Mouse (Mus musculus) spleen, postnatal 10 days (tissue): ENCODE measurements around the gene Vezt.

Source experiments
- DNase-seq, 2 experiments: peaks; one replicate each; pipeline ENCODE4 v3.0.0; 2021 to 2022; ENCODE audit warnings: low spot score in 2 of 2

Gene Vezt

DNA sequence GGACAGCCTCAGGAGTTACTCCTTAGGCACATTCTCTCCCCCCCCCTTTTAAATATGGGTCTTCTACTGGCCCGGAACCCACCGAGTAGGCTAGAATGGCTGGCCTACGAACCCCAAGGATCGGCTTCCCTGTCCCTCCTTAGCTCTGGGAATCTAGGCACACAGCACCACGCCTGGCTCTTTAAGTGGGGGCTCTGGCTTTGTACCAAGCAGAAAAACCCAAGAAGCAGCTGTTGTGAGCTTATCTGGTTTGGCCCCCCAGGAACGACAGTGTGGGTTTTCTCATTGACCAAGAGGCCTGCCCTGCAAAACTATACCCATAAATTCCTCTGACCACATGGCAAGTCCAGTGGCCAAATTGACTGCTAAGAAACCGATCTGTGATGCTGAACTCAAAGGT lies 82.1 kb downstream of the Vezt start:
- no peak for DNase-seq

DNA sequence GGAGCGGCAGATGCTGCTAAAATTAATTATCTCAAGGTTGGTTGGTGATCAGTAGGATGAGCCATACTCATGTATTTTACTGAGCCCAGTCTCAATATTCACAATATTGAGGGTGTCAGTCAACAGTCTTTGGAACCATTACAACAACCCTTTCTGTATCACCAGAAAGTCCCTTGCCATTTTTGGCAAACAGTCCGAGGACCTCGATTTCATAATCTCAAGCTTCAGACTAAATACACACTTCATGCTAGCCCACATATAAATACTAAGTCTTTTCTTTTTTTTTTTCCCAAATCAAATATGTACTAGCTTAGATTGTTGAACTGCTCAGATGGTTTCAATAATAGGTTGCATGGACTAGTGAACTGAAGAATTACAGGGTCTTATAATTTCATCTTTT lies 84.6 kb downstream of the Vezt start:
- no peak for DNase-seq

DNA sequence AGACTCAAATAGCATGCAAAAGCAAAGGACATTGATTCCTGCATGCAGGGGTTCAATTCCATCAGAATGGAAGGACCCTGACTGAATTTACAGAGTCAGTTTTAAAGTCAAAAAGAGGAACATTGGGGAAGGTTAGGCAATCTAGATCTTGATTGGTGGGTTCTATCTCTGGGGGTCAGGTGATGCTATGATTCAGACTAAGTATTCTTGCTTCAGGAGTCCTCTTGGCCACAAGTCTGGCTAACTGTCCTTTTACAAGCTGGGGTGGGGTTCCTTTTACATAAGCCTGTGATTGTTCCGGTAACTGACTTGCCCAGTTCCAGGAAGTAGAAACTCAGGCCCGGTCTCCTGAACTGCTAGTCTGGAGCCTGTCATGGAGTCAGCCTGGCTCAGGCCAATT lies 85.7 kb downstream of the Vezt start:
- no peak for DNase-seq

DNA sequence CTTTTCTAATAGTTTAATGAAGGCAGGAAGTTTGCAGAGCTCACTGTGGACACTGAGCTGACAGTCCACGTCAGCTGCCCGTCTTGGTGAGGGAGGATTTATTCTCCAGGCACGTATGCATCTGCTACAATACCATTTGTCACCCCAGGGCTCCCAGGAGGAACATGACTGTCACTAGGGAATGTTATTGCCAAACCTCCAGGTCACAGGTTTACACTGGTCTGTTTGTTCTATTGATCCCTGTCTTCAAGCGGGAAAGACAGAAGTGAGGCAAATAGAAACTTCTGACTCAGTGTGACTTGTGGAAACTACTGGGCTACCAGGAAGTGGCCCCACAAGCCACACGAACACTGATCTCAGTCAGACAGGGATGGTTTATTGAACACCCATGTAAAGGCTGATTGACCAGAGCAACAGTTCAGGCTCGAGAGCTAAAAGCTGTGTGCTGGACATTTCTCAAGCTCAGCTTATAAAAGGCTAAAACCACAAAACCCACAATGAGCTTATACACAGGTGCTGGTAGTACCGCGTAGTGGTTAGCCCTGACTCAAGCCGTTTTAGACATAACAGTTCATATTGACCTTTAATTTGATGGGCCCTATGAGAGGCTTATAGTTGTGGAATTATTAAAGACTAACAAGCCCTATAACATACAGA lies 89.6 kb downstream of the Vezt start:
- no peak for DNase-seq

DNA sequence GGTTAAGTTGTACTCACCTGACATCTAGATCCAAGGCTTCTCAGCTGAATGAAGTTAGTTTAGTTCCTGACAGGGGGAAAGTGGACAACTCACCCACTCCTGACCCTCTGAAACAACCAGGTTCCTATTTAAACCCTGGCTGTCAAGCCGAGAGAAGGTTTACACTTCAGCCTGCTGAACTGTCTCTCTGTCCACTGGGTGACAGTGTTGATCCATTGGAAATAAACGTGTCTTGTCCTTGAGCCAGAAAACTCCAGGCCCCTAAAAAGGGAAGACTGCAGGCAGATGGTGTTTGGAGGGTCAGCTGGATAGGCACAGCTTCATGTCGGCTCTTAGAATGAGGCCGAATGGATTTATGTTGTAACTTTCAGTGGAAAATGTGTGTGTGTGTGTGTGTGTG lies 90.3 kb downstream of the Vezt start:
- no peak for DNase-seq

DNA sequence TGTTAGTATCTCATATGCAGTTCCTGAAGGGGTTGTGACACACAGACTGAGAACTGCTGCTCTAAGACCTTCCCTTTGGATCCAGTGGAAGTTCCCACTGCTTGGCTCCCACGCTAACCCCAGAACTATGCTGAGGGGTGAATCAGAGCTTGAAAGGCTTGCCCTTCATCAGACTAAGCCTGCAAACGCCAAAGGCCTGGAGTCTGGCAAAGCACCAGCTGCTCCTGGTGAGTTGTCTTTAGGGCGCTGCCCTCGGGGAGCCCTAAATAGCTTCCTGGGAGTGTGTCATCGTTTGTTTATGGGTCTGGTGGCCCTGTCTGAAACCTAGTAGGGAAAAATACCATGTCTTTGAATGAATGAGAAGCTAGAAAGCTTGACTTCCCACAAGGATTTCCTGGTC lies 91.4 kb downstream of the Vezt start:
- no peak for DNase-seq

DNA sequence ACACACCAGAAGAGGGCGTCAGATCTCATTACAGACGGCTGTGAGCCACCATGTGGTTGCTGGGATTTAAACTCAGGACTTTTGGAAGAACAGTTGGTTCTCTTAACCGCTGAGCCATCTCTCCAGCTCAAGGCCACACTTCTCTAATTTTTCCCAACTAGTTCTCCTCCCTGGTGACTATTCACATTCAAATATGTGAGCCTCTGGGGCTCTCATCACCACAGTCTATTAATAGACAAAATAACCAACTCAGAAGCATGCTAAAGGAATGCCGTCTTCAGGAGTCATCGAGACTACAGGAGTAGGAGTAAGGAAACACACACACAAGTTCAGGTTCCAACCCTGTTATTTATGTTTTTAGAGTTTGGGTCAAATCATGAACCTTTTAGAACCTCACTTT lies 95.3 kb downstream of the Vezt start:
- DNase-seq: no peak

DNA sequence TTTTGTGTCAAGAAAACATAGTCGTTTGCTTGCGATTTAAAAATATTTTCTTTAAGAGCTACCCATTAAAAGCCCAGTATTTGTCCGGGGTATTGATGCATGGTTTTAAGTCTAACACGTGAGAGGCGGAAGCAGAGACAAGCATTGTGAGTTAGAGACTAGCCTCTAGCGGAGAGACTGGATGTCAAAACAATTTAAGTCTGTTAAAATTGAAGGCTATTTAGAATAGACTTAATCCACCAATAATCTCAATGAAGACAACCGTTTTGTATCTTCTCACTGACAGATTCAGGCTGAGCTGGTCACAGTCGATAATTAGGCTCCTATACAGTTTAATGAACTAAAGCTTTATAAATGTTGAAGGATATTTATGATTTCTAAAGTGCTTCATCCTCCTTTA lies 95.9 kb downstream of the Vezt start:
- DNase-seq: no peak

DNA sequence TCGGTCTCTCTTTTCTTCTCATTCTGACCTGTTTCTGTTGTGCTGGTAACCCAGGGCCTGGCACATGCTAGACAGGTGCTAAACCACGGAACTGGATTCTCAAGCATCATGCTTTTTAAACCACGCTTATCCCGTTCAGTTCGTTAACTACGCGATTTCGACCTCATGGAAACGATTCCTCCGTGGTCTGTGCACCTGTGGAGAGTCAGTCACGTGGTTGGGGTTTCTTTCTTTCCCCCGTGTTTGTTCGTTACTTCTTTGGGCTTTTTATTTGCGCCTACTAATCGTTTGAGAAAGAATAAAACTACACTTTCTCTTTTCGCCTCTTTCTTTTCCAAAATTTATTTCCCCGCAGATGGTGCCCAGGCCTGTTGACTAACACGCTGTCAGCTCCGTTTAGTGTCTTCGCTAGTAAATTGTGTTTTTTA lies 96.8 kb downstream of the Vezt start:
- no peak for DNase-seq

DNA sequence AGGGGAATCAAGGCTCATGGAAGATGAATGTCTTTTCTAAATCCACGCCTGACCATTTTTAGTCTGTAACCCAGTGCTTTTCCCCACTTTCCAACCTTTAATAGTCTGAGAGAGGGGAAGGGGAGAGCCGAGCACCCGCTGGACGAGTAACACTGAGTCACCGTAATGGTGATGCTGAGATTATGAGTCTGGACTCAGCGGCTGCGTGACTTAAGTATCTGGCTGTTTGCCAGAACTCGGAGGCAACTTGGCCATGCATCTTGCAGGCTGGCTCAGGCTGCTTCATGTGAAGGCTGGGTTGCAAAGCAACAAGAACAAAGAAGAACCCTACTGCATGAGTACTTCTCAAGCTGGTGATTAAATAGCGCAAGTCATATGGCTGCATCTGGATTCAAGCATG lies 101.6 kb downstream of the Vezt start:
- no peak for DNase-seq

DNA sequence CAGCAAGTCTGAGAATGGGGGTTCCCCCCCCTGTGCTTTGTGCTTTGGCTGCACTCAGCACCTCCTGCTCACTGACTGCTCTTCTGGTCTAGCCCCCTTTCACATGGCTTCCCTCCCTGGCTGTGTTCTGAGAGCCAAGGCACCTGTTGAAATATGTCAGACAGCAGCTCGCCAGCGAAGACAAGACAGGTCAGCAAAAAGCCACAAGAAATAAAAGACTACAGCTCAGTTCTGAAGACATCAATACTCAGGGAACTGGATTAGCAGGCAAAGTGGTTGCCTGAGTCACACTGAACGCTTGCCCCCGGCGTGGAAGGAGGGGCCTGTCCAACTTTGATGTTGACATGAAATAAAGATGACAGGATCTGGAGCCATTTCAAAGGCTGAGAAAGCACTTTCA lies 102.8 kb downstream of the Vezt start:
- no peak for DNase-seq

DNA sequence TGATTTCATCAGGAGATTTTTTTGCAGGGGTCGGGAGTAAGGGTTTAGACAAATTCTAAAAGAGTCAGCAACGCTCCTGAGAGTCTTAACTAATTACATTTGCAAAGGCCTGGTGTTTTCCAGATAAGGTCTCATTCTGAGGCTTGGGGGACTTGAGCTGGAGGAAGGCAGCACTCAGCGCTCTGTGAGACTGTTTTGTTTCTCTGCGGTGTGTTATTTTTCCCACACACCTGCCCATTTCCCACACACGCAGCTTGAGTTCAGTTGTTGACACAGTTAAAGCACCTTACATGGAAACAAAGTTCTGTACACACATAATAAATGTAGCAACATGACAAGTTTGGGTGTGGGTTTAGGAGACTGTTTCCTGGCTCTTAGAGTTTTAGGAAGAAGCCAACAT lies 103.6 kb downstream of the Vezt start:
- no peak for DNase-seq

DNA sequence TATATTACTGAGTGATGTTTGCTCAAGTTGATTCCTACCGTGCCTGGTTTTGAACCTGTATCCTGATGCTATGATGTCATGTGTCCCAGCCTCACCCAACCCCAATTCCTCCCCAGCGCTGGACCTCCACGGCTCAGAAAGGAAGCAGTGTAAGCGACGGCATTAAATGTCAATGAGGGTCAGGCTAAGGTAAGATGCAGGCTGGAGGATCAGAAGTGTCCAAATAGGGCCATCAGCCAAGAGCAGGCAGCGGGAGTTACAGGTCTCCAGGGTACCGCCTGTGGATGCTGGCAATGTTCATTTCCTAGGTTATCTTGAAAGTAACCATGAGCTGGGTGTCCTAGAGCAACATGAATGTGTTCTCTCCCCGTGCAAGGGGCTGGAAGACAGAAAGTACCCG lies 104.2 kb downstream of the Vezt start:
- DNase-seq: no peak

DNA sequence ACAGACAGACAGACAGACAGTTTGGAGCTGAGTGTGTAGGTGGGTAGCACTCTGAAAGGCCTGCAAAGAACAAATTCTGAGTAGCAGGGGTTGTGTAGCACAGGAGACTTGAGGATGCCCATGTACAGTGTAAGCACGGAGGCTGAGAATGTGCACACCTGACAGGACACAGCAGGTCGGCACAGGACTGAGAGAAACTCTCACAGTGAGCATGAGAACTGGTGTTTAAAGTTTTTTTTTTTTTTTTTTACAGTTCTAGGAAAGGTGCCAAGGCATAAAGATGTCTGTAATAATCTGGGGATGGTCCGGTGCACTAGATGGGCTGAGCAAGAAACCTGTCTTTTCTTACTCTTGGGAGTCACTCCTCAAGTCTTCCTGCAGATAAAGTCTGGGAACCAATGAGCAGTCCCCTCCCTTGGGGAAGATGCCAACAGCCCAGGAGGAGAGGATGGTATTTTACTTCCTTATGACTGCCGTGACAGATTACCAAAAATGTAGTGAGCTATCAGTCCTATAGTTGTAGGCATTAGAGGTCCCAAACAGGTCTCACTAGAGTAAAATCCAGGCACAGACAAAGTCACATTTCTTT lies 105.3 kb downstream of the Vezt start:
- DNase-seq: no peak

DNA sequence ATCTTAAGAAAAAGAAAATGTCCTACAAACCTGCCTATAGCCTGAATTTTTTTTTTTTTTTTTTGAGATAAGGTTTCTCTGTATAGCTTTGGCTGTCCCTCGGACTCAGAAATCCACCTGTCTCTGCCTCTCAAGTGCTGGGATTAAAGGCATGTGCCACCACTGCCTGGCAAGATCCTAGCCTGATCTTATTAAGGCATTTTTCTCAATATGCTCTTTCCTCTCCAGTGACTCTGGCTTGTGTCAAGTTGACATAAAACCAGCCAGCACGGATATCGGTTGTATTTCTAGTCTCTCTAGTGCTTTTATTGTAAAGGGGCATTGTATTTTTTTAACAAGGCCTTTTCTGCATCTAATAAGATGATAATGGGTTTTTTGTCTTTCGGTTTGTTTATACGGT lies 111.0 kb downstream of the Vezt start:
- no peak for DNase-seq

DNA sequence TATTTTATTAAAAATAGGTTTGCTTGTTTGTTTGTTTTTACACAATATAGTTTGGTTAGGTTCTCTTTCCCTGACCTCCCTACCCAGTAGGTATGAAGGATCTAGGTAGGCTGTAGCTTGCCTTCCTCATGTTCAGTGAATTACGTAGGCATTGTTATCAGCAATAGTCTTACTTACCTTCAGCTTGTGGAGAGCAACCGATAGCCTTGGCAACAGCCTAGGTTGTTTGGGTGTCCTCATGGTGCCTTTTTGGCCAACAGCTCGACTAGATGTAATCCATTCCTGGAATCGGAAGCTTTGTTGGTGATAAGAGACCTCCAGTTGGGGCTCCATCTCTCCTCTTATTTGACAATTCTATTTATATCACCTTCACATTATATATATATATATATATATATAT lies 114.5 kb downstream of the Vezt start:
- no peak for DNase-seq

DNA sequence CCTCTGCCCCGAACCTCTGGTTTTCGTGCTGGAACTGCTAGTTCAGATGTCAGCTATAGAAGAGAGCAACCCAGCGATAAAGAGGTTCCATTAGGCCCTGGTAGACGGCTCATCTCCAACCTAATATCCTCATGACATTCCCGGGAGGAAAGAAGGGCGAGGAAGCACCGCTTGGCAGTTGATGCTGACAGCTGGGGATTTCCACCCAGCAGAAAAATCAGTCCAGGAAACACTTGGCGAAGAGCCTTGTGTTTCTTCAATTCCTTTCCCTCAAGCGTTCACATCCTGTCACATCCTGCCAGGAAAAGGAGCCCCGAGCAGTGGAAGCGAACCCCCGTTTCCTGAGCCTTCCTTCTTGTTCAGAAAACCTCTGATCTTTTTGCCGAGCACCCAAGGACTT lies 116.4 kb downstream of the Vezt start:
- DNase-seq: no peak

DNA sequence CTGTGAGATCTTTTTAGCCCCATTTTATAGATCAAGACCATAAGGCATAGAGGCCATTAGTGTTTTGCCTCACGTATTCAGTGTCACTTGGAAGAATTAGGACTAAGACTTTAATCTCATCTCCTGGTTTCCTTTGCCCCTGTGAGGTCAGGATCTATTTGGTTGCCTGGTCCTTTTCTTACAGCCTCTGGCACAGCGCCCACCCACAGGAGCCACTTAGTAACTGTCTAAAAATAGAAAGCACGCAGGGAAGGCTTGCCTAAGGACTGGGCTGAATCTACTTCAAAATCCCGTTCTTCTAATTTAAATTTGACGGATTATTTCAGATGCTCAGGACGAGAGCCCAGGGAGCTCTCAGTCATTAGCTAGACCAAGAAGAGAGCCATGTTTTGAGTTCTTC lies 116.9 kb downstream of the Vezt start:
- no peak for DNase-seq

DNA sequence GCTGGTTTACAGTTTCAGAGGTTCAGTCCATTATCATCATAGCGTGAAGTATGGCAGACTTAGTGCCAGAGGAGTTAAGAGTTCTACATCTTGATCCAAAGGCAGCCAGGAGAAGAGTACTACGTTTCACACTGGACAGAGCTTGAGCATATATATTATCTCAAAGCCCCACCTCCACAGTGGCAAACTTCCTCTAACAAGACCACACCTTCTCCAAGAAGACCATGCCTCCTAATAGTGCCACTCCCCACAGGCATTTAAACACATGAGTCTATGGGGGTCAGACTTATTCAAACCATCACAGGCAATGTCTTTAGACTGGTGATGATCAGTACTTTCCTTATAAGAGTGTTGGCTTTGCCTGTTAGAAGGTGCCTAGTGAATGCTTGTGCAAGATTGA lies 117.5 kb downstream of the Vezt start:
- DNase-seq: no peak

DNA sequence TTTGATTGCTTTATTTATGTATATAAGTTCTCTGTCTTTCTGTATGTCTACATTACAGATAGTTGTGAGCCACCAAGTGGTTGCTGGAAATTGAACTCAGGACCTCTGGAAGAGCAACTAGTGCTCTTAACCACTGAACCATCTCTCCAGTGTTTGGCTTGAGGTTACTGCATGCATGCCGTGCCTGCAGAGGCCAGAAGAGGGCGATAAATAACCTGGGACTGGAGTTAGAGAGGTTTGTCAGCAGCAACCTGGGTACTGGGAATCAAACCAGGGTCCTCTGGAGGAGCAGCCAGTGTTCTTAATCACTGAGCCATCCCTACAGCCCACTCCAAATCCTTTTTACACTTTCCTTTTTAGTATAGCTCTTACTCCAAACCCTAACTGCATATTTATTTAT lies 118.8 kb downstream of the Vezt start:
- DNase-seq: peak in 1 of 2 experiments; percentile 45

DNA sequence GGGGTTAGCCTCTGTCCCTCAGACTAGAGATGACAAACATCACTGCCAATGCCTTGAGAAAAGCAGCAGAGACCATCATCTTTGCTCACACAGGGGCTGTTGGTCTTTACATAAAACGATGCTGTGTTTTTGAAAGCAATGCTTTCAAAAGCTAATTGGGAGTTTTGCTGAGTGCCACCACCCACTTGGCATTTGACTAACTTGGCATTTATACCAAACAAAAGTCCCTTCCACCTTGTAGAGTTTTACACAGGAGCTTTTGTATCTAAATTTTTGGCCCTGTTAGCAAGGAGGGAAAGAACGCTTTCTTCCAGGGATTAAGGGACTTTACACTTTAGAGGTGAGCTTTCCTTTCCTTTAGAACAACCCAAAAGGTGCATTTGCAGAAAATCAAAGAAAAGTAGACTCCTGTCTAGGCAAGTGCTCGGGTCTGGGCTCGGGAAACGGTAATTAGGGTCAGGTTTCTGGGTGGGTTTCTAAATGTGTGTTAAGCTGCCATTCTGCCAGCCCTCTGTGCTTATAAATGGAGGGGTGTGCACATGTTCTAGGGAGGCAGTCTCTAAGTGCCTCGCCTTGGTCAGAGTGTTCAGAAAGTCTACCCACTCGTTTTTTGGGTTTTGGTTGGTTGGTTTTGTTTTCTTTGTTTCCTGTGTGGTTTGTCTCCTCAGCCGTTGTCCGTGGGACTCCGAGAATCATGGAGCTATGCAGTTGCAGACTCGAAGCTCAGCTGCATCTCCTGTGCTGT lies 119.9 kb downstream of the Vezt start:
- DNase-seq: no peak

DNA sequence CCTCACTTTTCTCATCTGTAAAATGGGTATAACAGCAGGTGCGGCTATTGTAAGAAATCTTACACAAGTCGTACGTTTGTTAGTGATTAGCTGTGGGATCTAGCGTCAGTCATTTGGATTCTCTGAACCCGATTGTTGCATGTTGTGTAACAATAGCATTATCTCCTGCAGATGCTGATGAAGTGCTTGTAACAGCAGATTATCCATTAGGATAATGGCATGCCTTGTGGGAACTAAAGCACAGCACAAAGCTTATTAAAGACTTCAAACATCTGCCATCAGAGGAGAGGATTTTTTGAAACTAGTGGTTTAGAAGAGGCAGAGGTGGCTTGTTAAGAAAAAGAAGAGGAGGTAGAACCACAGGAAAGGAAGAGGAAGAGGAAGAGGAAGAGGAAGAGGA lies 122.1 kb downstream of the Vezt start:
- no peak for DNase-seq

DNA sequence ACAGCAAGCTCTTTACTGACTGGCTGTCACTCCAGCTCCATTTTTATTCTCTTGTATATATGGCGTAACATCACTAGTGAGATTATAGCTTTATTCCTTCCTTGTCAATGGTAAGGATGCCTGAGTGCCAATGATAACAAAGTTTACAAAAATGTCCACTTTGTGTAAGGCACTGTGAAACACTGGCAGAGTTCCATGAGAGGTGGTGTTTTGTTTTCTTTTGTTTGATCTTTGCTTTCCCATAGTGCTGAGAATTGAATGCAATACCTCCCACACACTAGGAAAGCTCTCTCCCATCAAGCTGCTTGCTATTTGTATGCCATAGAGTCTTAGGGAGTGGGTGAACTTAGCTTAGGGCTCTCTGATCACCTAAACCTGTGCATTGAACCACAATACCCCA lies 122.7 kb downstream of the Vezt start:
- DNase-seq: no peak
